Mouse (Mus musculus) lung, postnatal 0 days (tissue): ENCODE measurements at regions not wholly inside any gene's neighbourhood (a gene's known extent, or its start where the extent isn't known, plus 50 kb on each side); places are given as distances from the start of the nearest gene placed in this dataset.

Experiments
- CTCF ChIP-seq: IDR thresholded peaks from 2 replicates; pipeline ENCODE4 v1.5.1; 2016; ENCODE audit warnings: antibody characterized with exemption, mild to moderate bottlenecking
- EP300 ChIP-seq: IDR thresholded peaks from 2 replicates; pipeline ENCODE4 v1.6.1; 2016; ENCODE audit warnings: antibody characterized with exemption, mild to moderate bottlenecking, control low read depth

DNA sequence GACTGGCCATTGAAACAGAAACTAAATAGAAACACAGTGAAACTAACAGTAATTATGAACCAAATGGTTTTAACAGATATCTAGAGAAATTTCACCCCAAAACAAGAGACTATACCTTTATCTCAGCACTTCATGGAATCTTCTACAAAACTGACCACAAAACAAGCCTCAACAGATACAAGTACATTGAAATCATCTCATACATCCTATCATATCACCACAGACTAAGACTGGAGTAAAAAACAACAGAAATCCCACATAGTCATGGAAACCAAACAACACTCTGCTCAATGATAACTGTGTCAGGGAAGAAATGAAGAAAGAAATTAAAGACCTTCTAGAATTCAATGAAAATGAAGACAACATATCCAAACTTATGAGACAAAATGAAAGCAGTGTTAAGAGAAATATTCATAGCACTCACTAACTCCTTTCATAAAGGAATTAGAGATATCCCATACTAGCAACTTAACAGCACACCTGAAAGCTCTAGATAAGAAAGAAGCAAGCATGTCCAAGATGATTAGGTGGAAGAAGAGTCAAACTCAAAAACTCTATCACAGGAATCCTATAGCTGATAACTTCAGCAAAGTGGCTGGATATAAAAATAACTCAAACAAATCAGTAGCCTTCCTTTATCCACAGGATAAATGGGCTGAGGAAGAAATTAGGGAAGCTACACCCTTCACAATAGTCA is 89.0 kb downstream of the Alx1 start:
- TF ChIP-seq CTCF (no peak), EP300 (no peak)
